ENCODE assay signal across 25 mouse cellular contexts in genomic region chr4:152202418-152202817, GRCm38 (mm10). TPM values are rescaled to one million over a fixed set of nuclear protein-coding genes. Genes with fewer than 3 reads are reported as not detected.
DNase-seq lines count a peak whose midpoint lies in the region; ATAC-seq and TF ChIP-seq lines count a peak whose summit lies in the region.
"Had no signal": no experiment of that assay in that cellular context is flagged by ENCODE, and none has a peak within 500 bp of the region (broad histone marks: within the 10 kb centered on the region; RNA-seq: fewer than 3 reads in every experiment).

No protein-coding gene starts in this region.

- 0 out of 2 replicates have a peak overlapping the region, but pooled peaks have one; percentile 29 for H3K27ac ChIP-seq in heart, embryonic 12.5 days (ENCODE audit: poor library complexity, severe bottlenecking)
- peak overlapping the region; percentile 87 for H3K27ac ChIP-seq in layer of hippocampus, adult 2 months
- H3K27ac ChIP-seq: forebrain, embryonic 13.5 days; hindbrain, embryonic 12.5 days; midbrain, embryonic 13.5 days; neural tube, embryonic 15.5 days had no signal

- 88% methylated on average over 1 of the region's 1 CpGs for WGBS in heart, embryonic 12.5 days

- H3K27me3 ChIP-seq in heart, embryonic 12.5 days (replicated peaks), result no peaks in the 10 kb centered on the region
- H3K27me3 ChIP-seq: forebrain, embryonic 13.5 days; hindbrain, embryonic 12.5 days; midbrain, embryonic 13.5 days; neural tube, embryonic 15.5 days had no signal

- no peak overlapping the region for H3K4me3 ChIP-seq in heart, embryonic 12.5 days
- no peak overlapping the region for H3K4me3 ChIP-seq in layer of hippocampus, adult 2 months
- H3K4me3 ChIP-seq: forebrain, embryonic 13.5 days; hindbrain, embryonic 12.5 days; midbrain, embryonic 13.5 days; myocyte; neural tube, embryonic 15.5 days had no signal

- no peak overlapping the region for H3K9ac ChIP-seq in heart, embryonic 12.5 days
- H3K9ac ChIP-seq: forebrain, embryonic 13.5 days; hindbrain, embryonic 12.5 days; liver, postnatal 0 days; midbrain, embryonic 13.5 days; neural tube, embryonic 15.5 days had no signal

- no peak overlapping the region for H3K4me2 ChIP-seq in heart, embryonic 12.5 days
- H3K4me2 ChIP-seq: forebrain, embryonic 13.5 days; hindbrain, embryonic 12.5 days; midbrain, embryonic 13.5 days; neural tube, embryonic 15.5 days had no signal

- no peaks in the 10 kb centered on the region for H3K9me3 ChIP-seq in heart, embryonic 12.5 days (replicated peaks)
- H3K9me3 ChIP-seq: forebrain, embryonic 13.5 days; hindbrain, embryonic 12.5 days; midbrain, embryonic 13.5 days; neural tube, embryonic 15.5 days had no signal

- no peaks in the 10 kb centered on the region; the same call in 1 of the 2 replicates for H3K36me3 ChIP-seq in heart, embryonic 12.5 days
- H3K36me3 ChIP-seq: hindbrain, embryonic 12.5 days; midbrain, embryonic 13.5 days; neural tube, embryonic 15.5 days had no signal

- TF ChIP-seq CTCF in layer of hippocampus, adult 2 months (conservative IDR thresholded peaks at IDR 0.05), result no peak

- H3K4me1 ChIP-seq in heart, embryonic 12.5 days (replicated peaks), result peaks cover 47% of the 10 kb centered on the region

- ATAC-seq in heart, embryonic 12.5 days (ENCODE audit: insufficient number of reproducible peaks, low FRiP score), result no peak
- ATAC-seq: forebrain, embryonic 13.5 days; liver, postnatal 0 days; midbrain, embryonic 13.5 days had no signal

- no peak for DNase-seq in heart, adult 8-10 months (ENCODE audit: low spot score)
- DNase-seq in layer of hippocampus, adult 2 months (ENCODE audit: low spot score in 2 of 2), result no peak
- DNase-seq in layer of hippocampus, adult 9-10 months (ENCODE audit: low spot score), result no peak
- peak; percentile 39 for DNase-seq in kidney, adult 9 months
- peak; percentile 25 to 58 for DNase-seq in kidney, postnatal 36 days
- DNase-seq in liver, result no peak
- DNase-seq: cerebellum, postnatal 36 days; gastrocnemius, postnatal 10 days; heart, adult 11 months; left cerebral cortex, postnatal 4 days; liver, postnatal 0 days; lung, postnatal 14 days; right cerebral cortex, postnatal 14 days had no signal

RNA-seq across cellular contexts. Expression of gene Acot7, which starts 24.5 kb away (rescaled TPM):
- polyA plus RNA-seq in heart, embryonic 12.5 days (2016; fragmentation: Nextera tagmentation; extraction: Ambion mirVana), result 63.4 and 64.6 TPM in 2 replicates
- total RNA-seq in heart, adult 8-10 months (2022), result 10 to 100 TPM; 63.9 to 80.9 (median 69.3) TPM
- total RNA-seq in layer of hippocampus, adult 2 months (2021), result 100 to 1,000 TPM; 306 to 335 TPM

RNA-seq across cellular contexts. Expression of gene Hes2, which starts 43.8 kb away (rescaled TPM):
- not detected in 2 replicates for polyA plus RNA-seq in heart, embryonic 12.5 days (2016; fragmentation: Nextera tagmentation; extraction: Ambion mirVana)
- total RNA-seq in heart, adult 8-10 months (2022), result not detected
- not detected for total RNA-seq in layer of hippocampus, adult 2 months (2021)
- total RNA-seq: adrenal gland, adult 18-20 months; gastrocnemius, postnatal 10 days; left cerebral cortex, postnatal 4 days; liver, adult 2 months; megakaryocyte, adult 5-6 weeks had no signal
- polyA plus RNA-seq: cerebellum, adult 2 months; forebrain, embryonic 13.5 days; intestine, embryonic 14.5 days; liver, adult 2 months; liver, postnatal 0 days; myocyte; neural tube, embryonic 15.5 days; thymus, postnatal 0 days had no signal

RNA-seq across cellular contexts. Expression of gene Espn, which starts 50.2 kb away (rescaled TPM):
- polyA plus RNA-seq in heart, embryonic 12.5 days (2016; fragmentation: Nextera tagmentation; extraction: Ambion mirVana), result 1.3 and 1.6 TPM in 2 replicates
- total RNA-seq in heart, adult 8-10 months (2022), result 1 to 10 TPM; 2.6 to 3.5 (median 3.0) TPM
- 1 to 10 TPM; 1.2 to 1.9 TPM for total RNA-seq in layer of hippocampus, adult 2 months (2021)

Comparison
In these comparisons a context has a peak if more than half of its experiments do, and no peak if none do; other contexts are left out.
1. DNase-seq: peak in kidney, adult 9 months (single experiment) and kidney, postnatal 36 days (2 of 2); none in heart, adult 8-10 months (single experiment), layer of hippocampus, adult 2 months (0 of 2), layer of hippocampus, adult 9-10 months (single experiment) and liver (single experiment).